Mouse (Mus musculus): ENCODE data around the gene Gsk3b.
"Not testable (repeated sequence)": the region's sequence is repeated elsewhere in the genome, so short reads cannot be mapped to it uniquely, and the experiment has no call there.

Gsk3b gene

DNA sequence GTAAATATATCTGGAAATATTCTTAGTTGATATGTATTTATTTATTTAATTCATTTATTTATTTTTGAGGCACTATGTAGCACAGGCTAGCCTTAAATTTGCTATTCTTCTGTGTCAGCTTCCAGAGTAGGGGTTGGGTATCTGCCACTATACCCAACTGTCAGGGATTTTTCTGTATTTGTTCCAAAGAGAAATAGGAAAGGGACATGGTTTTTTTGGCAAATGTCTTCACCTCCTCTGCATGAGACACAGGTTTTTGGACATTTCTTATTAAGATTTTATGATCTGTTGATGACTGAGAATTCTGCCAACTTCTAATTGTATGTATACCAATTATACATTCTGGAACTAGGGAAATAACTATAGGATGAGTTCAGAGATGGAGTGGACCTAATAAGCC, 10.5 kb downstream of the Gsk3b start:
- in situ Hi-C loops (cut with MboI, MseI), result loop anchor here in 1 of 2 experiments (5.0 kb wide), 1 partner anchor 227 kb away; no protein-coding TSS in a partner anchor

DNA sequence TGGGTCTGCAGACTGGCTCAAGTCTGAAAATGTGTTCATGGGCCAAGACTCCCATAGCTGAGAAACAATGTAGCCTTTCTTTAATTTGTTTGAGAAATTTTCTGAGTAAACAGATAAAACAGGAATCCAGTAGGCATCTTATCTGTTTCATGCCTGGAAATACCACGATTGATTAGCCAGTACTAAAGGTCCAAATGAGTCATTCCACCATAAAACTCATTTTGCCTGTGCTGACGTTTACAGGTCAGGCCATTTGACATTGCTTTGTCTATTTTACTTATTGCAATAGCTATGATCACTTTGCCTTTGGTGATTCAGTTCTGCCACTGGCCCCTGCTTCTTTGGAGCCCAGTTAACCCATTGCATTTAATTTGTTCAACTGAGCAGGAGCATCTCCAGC, 11.8 kb downstream of the Gsk3b start:
- in situ Hi-C loops (cut with MboI, MseI), result loop anchor here in 1 of 2 experiments (5.0 kb wide), 1 partner anchor 92 kb away; no protein-coding TSS in a partner anchor

DNA sequence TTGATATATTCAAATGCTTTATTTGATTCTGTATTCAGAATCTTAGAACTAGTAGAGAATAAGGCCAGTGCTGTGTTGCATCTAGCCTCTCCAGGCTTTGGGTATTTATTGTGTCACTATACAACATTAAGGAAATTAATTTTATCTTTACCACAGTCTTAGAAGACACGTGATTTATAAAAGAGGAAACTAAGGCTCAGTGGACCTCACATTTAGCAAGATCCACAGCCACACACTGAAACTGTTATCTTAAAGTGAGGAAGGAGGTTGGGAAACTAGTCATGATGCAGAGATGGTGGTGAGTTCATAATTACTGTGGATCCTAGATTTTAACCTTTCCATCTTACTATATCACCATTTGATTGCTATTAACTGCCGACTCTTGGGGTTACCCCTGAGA, 16.7 kb downstream of the Gsk3b start:
- in situ Hi-C loops (cut with MboI, MseI), result no loop called here

DNA sequence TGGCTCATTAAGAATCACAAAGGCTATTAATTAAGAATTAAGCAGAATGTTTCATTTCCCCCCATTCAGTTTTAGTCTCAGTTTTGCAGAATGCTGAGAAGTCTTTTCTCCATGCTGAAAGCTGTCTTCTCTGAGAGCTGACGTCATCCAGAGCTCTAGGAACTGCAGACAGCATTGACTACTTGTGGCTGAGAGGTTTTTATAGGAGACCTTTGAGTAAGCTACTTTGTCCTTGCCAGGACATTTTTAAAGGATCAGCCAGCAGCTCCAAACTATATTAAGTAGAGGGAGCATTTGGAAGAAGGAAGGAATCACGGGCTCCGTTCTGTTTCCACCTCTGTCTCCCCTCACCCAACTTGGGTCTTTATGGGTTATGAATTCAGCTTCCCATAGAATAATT, 17.7 kb downstream of the Gsk3b start:
- in situ Hi-C loops (cut with MboI, MseI), result no loop called here

DNA sequence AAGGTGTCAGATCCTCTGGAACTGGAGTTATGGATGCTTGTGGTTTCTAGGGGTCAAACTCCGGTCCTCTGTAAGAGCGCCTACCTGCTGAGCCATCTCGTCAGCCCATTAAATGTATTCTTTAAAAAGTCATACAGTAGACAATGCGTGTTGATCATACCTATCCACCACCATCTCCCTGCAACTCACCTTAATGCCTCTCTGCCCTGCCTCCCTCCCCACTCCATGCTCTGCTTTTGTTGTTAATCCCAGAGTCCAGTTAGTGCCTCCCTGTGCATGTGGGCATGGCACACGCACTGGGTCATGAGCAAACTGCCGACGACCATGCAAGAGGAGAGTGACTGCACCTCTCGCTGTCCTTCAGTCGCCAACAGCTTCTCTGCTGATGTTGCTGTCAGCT, 21.2 kb downstream of the Gsk3b start:
- in situ Hi-C loops (cut with MboI, MseI), result no loop called here

DNA sequence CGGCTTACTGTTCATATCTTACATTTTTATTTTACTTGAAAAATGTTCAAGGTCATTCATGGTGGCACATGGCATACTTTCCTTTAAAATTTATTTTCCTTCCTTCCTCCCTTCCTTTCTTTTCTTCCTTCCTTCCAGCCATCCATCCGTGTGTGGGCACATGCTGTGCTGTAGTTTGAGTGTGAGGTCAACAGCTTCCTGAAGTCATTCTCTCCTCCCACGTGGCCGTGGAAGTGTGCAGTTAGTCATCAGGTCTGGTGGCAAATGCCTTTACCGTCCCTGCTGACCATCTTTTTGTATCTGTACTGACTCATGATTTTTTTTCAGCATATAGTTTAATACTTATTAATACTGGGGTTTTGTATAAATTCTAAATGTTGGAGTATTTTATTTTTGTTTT, 21.8 kb downstream of the Gsk3b start:
- in situ Hi-C loops (cut with MboI, MseI), result no loop called here

DNA sequence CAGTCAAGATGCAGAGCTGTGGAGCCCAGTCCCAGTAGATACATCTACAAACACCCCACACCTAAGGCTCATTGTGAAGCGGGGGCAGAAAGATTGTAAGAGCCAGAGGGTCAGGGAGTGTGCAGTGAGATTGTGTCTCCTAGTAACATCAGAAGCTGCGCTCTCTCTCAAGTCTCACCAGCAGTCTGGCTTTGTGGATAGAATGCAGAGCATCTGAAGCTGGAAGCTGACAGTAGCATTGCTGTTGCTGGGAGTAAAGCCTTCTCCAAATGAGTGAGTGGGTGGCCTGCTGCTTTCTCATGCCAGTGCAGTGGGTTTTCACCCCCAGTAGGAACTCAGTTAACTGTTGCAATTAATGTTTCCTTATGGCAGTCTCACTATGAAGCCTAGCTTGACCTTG, 25.3 kb downstream of the Gsk3b start:
- in situ Hi-C loops (cut with MboI, MseI), result no loop called here

DNA sequence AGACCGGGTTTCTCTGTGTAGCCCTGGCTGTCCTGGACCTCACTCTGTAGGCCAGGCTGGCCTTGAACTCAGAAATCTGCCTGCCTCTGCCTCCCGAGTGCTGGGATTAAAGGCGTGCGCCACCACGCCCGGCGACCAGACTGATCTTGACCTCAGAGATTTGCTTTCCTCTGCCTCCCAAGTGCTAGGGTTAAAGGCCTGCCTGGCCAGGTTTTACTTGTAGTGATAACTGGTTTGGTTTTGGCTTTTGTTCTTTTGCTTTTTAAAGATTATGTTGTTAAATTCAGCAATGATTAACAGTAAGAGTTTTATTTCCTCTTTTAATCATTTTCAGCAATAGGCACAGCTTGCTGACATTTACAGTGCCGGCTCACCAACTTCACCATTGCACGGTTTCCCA, 29.1 kb downstream of the Gsk3b start:
- in situ Hi-C loops (cut with MboI, MseI), result not testable (repeated sequence)

DNA sequence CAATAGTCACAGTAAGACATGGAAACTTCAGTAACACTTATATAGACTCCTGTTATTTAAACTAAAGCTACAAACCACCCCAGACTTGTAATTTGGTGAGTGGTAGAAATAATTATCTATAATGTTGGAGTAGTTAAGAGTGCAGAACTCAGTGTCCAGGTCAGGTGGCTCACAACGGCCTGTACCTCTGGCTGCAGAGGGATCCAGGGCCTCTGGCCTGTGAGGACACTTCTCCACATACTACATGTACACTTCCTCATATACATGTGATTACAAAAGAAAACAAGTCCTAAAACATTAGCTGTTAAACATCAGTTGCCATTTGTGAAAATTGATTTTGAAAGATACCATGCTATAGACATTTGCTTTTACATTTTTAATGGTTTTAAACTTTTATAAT, 29.9 kb downstream of the Gsk3b start:
- in situ Hi-C loops (cut with MboI, MseI), result no loop called here

DNA sequence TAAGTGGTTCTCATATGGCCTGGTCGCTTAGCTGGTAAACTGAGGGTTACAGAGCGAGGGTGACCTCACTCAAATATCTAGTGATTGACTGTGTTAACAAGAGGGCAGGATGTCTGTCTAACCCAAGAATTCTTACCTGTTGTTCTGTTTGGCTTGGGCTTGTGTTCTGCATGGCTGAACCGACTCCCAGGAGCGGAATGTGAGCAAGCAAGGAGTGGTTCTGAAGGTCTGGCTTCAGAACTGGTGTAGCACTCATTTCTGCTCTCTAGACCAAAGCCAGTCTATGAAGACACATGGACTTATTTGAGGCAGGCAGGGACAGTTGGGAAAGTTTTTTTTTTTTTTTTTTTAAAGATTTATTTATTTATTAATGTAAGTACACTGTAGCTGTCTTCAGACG, 30.5 kb downstream of the Gsk3b start:
- in situ Hi-C loops (cut with MboI, MseI), result no loop called here

DNA sequence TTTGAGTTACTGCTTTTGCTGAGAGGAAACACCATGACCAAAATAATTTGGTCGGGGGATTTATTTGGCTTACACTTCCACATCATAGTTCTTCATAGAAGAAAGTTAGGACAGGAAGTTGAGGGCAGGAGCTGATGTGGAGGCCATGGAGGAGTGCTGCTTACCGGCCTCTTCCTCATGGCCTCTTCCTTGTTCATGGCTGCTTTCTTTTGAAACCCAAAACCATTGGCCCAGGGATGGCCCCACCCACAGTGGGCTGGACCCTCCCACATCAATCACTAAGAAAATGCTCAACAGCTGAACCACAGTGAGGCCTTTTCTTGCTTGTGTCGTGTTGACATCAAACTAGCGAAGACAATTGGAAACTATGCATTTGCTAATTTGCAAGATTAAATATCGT, 40.4 kb downstream of the Gsk3b start:
- in situ Hi-C loops (cut with MboI, MseI), result no loop called here

DNA sequence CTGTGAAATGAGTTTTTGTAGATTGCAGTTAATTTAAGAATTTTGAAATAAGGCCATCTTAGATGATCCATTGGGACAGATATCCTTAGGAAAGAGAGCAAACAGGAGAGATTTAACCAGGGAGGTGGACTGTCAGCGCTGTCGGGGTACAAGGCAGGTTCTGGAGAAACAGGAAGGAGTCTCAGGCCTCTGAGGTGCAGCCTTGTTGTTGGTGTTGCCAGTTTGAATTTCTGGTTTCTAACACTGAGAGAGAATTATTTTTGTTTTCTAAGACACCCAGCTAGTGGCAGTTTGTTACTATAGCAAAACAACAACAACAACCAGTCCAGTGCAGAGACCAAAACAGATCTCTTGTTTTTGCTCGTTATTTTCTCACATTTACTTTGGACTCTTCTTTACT, 42.2 kb downstream of the Gsk3b start:
- in situ Hi-C loops (cut with MboI, MseI), result no loop called here

DNA sequence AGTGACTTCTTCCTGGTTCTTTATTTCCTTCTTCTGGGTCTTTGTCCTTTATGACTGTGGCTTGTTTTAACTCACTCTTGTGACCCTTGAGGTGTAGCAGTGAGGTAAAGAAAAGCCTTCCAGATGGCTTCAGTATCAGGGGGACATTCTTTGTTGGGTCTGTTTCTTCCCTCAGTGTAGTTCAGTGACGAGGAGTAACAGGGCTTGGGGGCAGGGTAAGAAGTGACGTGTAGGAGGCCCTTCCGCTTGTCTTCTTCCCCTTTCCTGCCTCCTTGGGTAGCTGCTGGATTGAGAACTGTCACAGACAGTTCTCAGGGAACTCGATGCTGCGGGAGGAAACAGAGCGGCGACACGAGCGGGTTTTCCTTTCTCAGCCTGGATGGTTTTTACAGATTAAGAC, 43.0 kb downstream of the Gsk3b start:
- in situ Hi-C loops (cut with MboI, MseI), result no loop called here

DNA sequence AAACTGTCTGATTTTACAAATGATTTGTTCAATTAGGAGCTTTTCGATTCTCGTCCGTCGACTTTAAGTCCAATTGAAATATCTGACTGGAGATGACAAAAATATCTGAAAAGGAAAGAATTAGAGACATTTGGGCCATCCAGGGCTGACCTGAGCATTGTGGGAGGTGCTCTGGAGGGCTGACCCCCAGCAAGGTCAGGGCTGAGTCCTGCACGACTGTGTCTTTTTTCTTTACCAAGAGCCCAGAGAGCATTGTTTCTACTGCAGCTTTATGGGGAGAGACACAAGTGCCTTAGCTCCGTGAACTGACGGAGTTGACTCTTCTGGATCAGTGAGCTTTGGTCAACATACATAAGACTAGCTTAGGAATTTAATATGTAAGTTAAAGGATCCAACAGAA, 43.4 kb downstream of the Gsk3b start:
- in situ Hi-C loops (cut with MboI, MseI), result no loop called here

DNA sequence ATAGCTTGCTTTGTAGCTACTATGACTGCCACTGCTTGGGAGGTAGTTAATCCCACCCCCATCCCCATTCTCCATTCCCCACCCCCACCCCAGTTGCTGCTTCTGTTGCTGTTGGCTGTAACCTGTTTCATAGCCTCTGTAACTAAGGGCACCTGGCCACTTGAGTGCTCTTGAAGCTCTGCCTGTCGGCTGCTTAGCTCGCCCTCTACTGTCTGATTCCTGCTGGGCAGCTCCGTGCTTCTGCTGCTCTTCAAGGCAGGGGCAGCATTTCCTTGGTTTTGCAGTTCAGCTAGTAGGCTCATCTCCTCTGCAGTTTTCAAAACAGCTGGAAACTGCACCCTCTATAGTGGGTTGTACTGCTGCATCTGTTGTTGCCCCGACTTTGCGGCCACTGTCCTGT, 48.5 kb downstream of the Gsk3b start:
- in situ Hi-C loops (cut with MboI, MseI), result no loop called here

DNA sequence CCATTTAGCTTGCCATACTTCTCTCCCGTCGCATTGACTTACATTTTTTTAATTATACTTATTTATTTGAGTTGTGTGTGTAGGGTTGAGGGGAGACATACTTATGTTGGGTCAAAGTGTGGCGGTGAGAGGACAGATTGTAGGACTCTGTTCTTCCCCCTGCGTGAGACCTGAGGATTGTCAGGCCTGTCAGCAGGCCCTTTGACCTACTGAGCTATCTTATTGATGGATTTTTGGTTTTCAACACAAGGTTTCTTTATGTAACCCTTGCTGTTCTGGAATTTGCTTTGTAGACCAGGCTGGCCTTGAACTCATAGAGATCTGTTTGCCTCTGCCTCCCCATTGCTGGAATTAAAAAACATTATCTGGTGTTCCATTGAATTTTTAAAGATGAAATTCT, 56.1 kb downstream of the Gsk3b start:
- in situ Hi-C loops (cut with MboI, MseI), result no loop called here

DNA sequence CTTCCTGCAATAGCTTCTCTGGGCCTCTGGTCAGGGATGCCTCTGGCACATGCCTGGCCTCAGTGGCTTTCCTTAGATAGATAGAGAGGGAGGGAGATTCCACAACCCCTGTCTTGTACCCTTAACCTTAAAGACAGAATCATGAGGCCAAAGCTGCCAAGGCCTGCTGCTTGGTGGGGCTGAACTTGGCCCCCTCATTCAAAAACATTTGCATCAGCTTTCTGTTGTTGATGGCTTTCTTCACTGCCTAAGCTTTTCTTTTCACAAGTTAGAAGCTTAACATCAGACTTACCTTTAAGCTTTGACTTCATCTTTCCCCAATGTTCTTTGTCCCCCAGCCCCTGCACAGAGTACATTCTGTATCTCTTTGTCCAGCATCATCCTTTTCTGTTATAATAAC, 61.8 kb downstream of the Gsk3b start:
- in situ Hi-C loops (cut with MboI, MseI), result no loop called here

DNA sequence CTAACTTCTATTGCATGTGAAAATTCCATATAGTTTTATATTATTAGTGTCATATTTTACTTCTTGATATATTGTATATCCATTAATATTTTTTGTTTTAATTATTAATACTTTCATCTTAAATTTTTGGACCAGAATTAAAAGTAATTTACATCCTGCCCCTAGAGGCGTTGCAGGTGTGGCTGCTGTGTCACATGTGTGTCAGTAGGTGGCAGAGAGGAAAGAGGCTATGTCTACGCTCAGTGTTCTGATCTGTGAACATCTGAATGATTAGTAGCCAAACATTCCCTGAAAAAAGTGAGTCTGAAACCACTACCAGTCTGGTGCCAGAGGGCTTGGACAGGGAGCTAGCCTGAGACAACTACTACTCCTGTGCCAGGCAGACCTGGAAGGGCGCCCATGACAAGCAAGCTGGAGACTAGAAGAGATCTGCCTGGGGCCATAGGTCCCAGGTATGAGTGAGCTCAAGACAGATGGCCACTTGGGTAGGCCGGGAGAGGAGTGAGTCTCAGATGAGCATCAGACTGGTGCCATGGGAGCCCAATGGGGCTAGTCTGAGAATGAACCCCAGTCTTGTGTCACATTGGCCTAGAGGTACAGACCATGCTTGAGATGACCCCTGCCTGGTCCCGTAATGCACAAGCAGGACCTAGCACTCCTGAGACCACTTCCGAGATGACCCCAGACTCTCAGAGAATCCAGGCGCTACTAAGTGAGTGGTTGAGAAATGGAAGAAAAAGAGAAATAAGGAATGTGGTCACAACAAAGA, 69.2 kb downstream of the Gsk3b start:
- in situ Hi-C loops (cut with MboI, MseI), result no loop called here

DNA sequence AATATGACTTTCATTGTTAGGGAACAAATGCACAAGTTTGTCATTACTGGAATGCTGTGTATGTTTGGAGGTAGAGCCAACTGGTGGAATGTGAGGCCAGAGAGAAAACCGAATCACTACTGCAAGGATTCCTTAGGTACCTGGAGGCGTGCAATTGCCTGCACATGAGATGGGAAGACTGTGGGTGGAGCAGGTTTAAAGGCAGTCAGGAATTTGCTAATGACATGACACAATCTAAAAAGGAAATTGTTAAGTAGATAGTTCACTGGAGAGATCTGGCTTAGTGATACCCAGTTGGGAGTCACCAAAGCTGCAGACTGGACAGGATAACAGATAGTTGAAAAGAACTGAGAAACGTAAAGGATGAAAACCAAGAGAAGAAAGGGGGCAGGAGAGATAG, 73.2 kb downstream of the Gsk3b start:
- in situ Hi-C loops (cut with MboI, MseI), result no loop called here

DNA sequence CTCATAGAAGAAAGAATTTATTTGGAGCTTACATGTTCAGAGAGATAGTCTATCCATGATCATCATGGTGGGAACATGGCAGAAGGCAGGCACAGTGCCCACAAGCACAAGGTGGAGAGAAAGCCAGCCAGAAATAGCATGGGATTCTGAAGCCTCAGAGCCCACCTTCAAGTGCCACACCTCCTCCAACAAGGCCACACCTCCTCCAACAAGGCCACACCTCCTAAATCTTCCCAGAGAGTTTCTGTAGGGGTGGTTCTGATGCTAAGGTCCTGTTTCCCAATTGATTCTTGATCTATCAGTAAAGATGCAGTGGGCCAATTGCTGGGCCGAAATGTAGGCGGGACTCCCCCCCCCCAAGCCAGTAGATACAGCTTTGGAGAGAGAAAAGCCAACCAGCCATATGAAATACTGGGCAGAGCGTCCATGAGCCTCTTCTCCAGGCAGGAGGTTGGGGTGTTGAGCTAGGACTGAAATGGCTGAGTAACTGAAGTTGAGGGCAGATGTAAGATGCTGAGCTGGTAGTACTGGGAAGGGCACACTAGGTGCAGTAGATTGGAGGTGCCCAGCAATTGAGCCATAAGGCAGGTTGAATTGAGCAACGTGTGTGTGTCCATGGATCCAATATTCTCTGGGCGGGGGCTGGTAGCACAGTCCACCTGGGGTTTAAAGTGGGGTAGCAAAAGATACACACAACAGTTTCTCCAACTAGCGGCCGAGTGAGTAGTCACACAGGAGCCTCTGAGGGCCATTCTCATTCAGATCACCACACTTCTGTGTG, 76.2 kb downstream of the Gsk3b start:
- in situ Hi-C loops (cut with MboI, MseI), result no loop called here

DNA sequence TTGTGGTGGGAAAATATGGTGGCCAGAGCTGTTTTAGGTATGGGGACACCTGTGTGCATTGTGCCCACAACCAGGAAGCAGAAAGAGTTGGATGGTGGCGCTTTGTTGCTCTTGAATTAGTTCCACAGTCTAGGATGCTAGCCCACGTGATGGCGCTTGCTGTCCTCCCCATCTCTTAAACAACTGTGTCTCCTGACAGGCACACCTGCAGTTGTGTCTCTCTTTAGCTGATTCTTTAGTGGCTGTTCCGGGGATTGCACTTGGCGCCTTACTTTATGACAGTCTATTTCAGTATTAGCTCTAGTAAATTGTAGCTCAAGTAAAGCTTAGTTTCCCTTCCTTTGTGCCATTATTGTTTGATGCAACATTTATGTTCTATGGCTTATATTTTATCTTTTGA, 80.2 kb downstream of the Gsk3b start:
- in situ Hi-C loops (cut with MboI, MseI), result no loop called here

DNA sequence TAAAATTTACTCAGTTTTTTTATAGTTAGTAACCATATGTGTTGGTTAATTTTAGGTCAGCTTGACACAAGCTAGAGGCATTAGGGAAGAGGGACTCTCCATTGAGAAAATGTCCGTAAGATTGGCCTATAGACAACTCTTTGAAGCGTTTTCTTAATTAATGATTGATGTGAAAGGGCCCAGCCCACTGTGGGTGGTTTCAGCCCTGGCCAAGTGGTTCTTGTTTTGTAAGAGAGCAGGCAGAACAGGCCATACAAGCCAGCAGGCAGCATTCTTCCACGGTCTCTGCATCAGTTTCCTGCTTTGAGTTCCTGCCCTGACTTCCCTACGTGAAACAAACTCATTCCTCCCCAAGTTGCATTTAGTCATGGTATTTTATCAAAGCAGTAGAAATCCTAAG, 90.3 kb downstream of the Gsk3b start:
- in situ Hi-C loops (cut with MboI, MseI), result no loop called here

DNA sequence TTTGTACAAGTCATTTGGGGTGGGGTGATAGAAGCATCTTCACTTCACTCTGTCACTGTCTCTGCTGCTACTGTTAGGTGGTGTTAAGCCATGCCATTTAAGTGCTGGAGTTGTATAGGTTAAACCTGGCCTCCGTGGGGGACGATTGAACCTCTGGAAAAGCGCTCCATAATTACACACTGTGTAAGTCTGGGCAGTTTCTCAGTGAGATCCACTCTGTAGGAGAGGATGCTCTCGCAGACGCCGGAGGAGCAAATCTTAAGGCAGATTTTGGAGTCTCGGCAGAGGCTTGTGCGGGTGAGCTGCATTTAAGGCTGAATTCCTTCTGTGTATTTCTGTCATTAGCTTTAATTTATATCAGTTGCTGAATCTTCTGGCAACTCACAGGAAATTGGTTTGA, 92.6 kb downstream of the Gsk3b start:
- in situ Hi-C loops (cut with MboI, MseI), result no loop called here

All from T-helper 17 cell (primary cell).